Mouse (Mus musculus) forebrain, embryonic 14.5 days (tissue): ENCODE measurements around the gene Pank4. TPM values are rescaled to one million over a fixed set of nuclear protein-coding genes. Genes with fewer than 3 reads are reported as not detected.
A peak's percentile ranks its signal among the peaks of the same experiment; 100 is the strongest.

Experiments
- ATAC-seq: fragments of 200-750 bp; cut with Nextera tagmentation; 2 replicates; pipeline ENCODE4 v1.8.0; 2017; ENCODE audit warnings: mild to moderate bottlenecking, moderate library complexity
- DNase-seq: peaks from one replicate; pipeline ENCODE4 v3.0.0-alpha.2; 2015; ENCODE audit warnings: low spot score
- H3K27ac ChIP-seq: fragments of 300-500 bp; sonication (generic); 2 replicates; pipeline ENCODE4 v1.5.1; 2014; ENCODE audit warnings: low read depth, mild to moderate bottlenecking, control low read depth, low read length, moderate library complexity
- H3K27me3 ChIP-seq: fragments of 300-500 bp; sonication (generic); replicated peaks from 2 replicates; pipeline ENCODE4 v1.6.1; 2014; ENCODE audit warnings: low read length, control low read depth, mixed read lengths; ENCODE audit not compliant: control insufficient read depth, insufficient read depth
- H3K36me3 ChIP-seq: fragments of 300-500 bp; sonication (generic); 2 replicates; pipeline ENCODE4 v1.6.1; 2014; ENCODE audit warnings: low read length, control low read depth; ENCODE audit not compliant: control insufficient read depth, insufficient read depth
- H3K4me1 ChIP-seq: fragments of 300-500 bp; sonication (generic); 2 replicates; pipeline ENCODE4 v1.6.1; 2014; ENCODE audit warnings: antibody characterized with exemption, low read length, control low read depth; ENCODE audit not compliant: control insufficient read depth, insufficient read depth
- H3K4me2 ChIP-seq: fragments of 300-500 bp; sonication (generic); 2 replicates; pipeline ENCODE4 v1.6.1; 2014; ENCODE audit warnings: mild to moderate bottlenecking, control low read depth, low read length
- H3K4me3 ChIP-seq: fragments of 300-500 bp; sonication (generic); 2 replicates; pipeline ENCODE4 v1.5.1; 2014; ENCODE audit warnings: low read depth, low read length, control low read depth
- H3K9ac ChIP-seq: fragments of 300-500 bp; sonication (generic); 2 replicates; pipeline ENCODE4 v1.6.1; 2014; ENCODE audit warnings: mild to moderate bottlenecking, low read length, control low read depth, moderate library complexity
- H3K9me3 ChIP-seq: fragments of 300-500 bp; sonication (generic); replicated peaks from 2 replicates; pipeline ENCODE4 v1.6.1; 2016; ENCODE audit warnings: low read length, control low read depth, mixed read lengths; ENCODE audit not compliant: control insufficient read depth
- WGBS: fragments of 180-500 bp; shearing (Covaris S2); extraction: QIAGEN DNeasy Blood & Tissue Kit; methylation state at CpG from one replicate; pipeline ENCODE4 v1.1.7; 2014; 5-methylcytosine and 5-hydroxymethylcytosine counted together
- polyA plus RNA-seq: library from polyadenylated mRNA; unstranded; fragments of >200 nt; fragmentation: Nextera tagmentation; extraction: Ambion mirVana; gene quantifications from 2 replicates; pipeline ENCODE4 v1.2.1, GENCODE M21; 2014

Gene Pank4
- polyA plus RNA-seq, 1 experiment from 2014 or later: 34.6 TPM

DNA sequence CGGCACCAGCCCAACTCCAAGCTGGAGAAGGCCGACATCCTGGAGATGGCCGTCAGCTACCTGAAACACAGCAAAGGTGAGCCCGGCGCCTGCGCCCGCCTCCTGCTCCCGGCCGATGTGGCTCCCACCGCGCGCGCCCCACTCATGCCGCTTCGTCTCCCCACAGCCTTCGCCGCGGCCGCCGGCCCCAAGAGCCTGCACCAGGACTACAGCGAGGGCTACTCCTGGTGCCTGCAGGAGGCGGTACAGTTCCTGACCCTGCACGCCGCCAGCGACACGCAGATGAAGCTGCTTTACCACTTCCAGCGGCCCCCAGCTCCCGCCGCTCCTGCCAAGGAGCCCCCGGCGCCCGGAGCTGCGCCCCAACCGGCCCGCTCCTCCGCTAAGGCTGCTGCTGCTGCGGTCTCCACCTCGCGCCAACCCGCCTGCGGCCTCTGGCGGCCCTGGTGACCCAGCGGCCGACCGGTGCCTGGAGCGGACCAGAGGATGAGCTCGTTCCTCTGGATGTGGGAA, 2.6 kb upstream of the Pank4 start:
- Histone ChIP-seq H3K9me3 (no peaks in the 10 kb centered on the region), H3K36me3 (no peaks in the 10 kb centered on the region), H3K9ac (peak overlapping the region; percentile 95), H3K4me1 (peaks cover 61% of the 10 kb centered on the region), H3K27me3 (no peaks in the 10 kb centered on the region), H3K4me3 (peak overlapping the region; percentile 76), H3K27ac (peak overlapping the region; percentile 94), H3K4me2 (peak overlapping the region; percentile 81)
- under 1% methylated on average over 46 of the region's 47 CpGs for WGBS
- ATAC-seq (no peak), DNase-seq (no peak)

DNA sequence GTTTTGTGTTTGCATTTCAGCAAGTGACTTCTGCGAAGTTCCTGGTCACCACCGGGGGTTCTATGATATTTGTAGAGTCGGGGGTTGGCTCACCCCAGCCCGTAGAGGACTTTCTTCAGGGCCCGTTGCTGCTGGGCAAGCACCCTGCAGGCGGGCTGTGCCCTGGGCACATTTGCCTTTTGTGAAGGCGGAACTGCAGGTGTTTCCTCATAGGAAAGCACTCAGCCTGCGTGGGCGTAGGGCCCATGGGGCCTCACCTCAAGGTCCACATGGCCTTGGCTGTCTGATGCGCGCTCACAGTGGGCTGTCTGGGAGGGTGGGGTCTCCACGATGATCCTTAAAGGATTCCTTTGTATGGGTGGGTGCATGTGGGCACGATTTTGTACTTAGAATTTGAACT, 2.0 kb upstream of the Pank4 start:
- Histone ChIP-seq H3K4me3 (peak overlapping the region; percentile 76), H3K36me3 (no peaks in the 10 kb centered on the region), H3K27ac (peak overlapping the region; percentile 94), H3K9ac (peak overlapping the region; percentile 95), H3K4me2 (peak overlapping the region; percentile 81), H3K9me3 (no peaks in the 10 kb centered on the region), H3K4me1 (peaks cover 59% of the 10 kb centered on the region), H3K27me3 (no peaks in the 10 kb centered on the region)
- ATAC-seq (no peak), DNase-seq (no peak)
- WGBS: 1% methylated on average over 13 of the region's 13 CpGs

- ATAC-seq: no peak
- Histone ChIP-seq H3K27me3 (no peaks in the 10 kb centered on the region), H3K4me2 (peak overlapping the region; percentile 81), H3K4me3 (peak overlapping the region; percentile 76), H3K4me1 (peaks cover 51% of the 10 kb centered on the region), H3K27ac (peak overlapping the region; percentile 94), H3K36me3 (0 out of 2 replicates have a peak, but pooled peaks cover 3% of the 10 kb centered on the region), H3K9me3 (no peaks in the 10 kb centered on the region), H3K9ac (peak overlapping the region; percentile 95)
- no peak for DNase-seq
- WGBS: 15% methylated on average over 7 of the region's 7 CpGs
Observed at GRCm38 (mm10) chr4:154962683-154963082, 1.2 kb upstream of the Pank4 start.

DNA sequence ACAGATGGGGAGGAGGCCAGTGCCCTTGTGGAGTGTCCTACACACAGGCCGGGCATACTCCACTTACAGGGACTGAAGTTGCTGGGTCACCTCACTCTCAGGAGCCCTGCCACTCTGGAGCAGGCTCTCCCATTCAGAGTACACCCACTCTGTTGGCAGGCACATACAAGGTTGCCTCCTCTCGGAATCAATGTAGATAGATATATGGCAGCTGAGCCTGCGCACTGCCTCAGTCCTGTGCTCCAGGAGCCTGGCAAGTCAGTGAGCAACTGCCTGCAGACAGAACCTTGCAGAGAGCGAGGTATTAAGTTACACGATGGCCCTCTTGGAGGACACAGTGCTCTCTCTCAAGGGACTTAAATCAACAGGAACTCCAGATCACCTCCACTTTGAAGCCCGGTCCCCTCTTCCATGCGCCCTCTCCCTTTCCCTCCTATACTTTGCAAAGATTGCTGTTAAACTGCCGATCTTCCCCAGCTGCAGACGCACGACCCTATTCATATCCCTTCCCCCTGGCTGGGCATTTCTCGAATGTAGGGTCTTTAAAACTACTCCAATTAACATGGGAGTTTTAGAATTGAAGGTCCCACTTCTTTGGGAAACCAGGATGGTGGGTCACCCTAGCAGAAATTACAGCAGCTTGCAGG, 610 bp upstream of the Pank4 start:
- H3K9ac ChIP-seq: peak overlapping the region; percentile 95
- H3K36me3 ChIP-seq: 0 out of 2 replicates have a peak, but pooled peaks cover 3% of the 10 kb centered on the region
- no peaks in the 10 kb centered on the region for H3K9me3 ChIP-seq
- 0 out of 2 replicates have a peak, but pooled peaks have one; percentile 2 for ATAC-seq
- no peaks in the 10 kb centered on the region for H3K27me3 ChIP-seq
- H3K27ac ChIP-seq: peak overlapping the region; percentile 94
- peak; percentile 67 for DNase-seq
- H3K4me3 ChIP-seq: peak overlapping the region; percentile 76
- WGBS: 5% methylated on average over 11 of the region's 11 CpGs
- peak overlapping the region; percentile 81 for H3K4me2 ChIP-seq
- peaks cover 45% of the 10 kb centered on the region for H3K4me1 ChIP-seq

- H3K4me1 ChIP-seq: peaks cover 33% of the 10 kb centered on the region
- ATAC-seq (no peak), DNase-seq (peak; percentile 59)
Observed at GRCm38 (mm10) chr4:154964581-154965235, 785 bp downstream of the Pank4 start.

GRCm38 (mm10) chr4:154965856-154966255, 1.9 kb downstream of the Pank4 start:
- 63% methylated on average over 3 of the region's 3 CpGs for WGBS
- no peak overlapping the region for H3K4me3 ChIP-seq
- ATAC-seq: no peak
- H3K4me2 ChIP-seq: peak overlapping the region; percentile 80; the same call in 1 of the 2 replicates
- no peaks in the 10 kb centered on the region for H3K9me3 ChIP-seq
- no peak for DNase-seq
- no peaks in the 10 kb centered on the region for H3K27me3 ChIP-seq
- peak overlapping the region; percentile 1; the same call in 1 of the 2 replicates for H3K9ac ChIP-seq
- no peak overlapping the region for H3K27ac ChIP-seq
- H3K36me3 ChIP-seq: peaks cover 23% of the 10 kb centered on the region
- peaks cover 25% of the 10 kb centered on the region for H3K4me1 ChIP-seq

More at GRCm38 (mm10) chr4:154964581-154965235, 785 bp downstream of the Pank4 start:
- H3K36me3 ChIP-seq: peaks cover 12% of the 10 kb centered on the region
- H3K9ac ChIP-seq: peak overlapping the region; percentile 95
- H3K4me2 ChIP-seq: peak overlapping the region; percentile 80
- H3K4me3 ChIP-seq: peak overlapping the region; percentile 76
- H3K27me3 ChIP-seq: no peaks in the 10 kb centered on the region
- under 1% methylated on average over 36 of the region's 36 CpGs for WGBS
- H3K27ac ChIP-seq: peak overlapping the region; percentile 94
- no peaks in the 10 kb centered on the region for H3K9me3 ChIP-seq

GRCm38 (mm10) chr4:154967173-154967572, 3.2 kb downstream of the Pank4 start:
- DNase-seq: peak; percentile 83
- H3K27me3 ChIP-seq: no peaks in the 10 kb centered on the region
- WGBS: 45% methylated on average over 5 of the region's 5 CpGs

GRCm38 (mm10) chr4:154972546-154972945, 8.6 kb downstream of the Pank4 start:
- peaks cover 88% of the 10 kb centered on the region for H3K36me3 ChIP-seq
- ATAC-seq: no peak
- no peak overlapping the region for H3K4me2 ChIP-seq
- H3K27ac ChIP-seq: no peak overlapping the region
- H3K9ac ChIP-seq: no peak overlapping the region
- no peaks in the 10 kb centered on the region for H3K27me3 ChIP-seq
- no peak overlapping the region for H3K4me3 ChIP-seq
- H3K4me1 ChIP-seq: no peaks in the 10 kb centered on the region
- DNase-seq: no peak
- H3K9me3 ChIP-seq: no peaks in the 10 kb centered on the region
- 92% methylated on average over 12 of the region's 12 CpGs for WGBS

More at GRCm38 (mm10) chr4:154967173-154967572, 3.2 kb downstream of the Pank4 start:
- Histone ChIP-seq H3K9ac (no peak overlapping the region), H3K4me1 (peaks cover 22% of the 10 kb centered on the region), H3K36me3 (peaks cover 37% of the 10 kb centered on the region), H3K9me3 (no peaks in the 10 kb centered on the region), H3K4me3 (no peak overlapping the region), H3K27ac (no peak overlapping the region), H3K4me2 (no peak overlapping the region)
- ATAC-seq: no peak
